Mouse (Mus musculus): Measurements from ENCODE around the gene Erich3.

- no peak for TF ChIP-seq USF1 (IDR thresholded peaks at IDR 0.05; ENCODE audit: low read depth, low read length)
- TF ChIP-seq POLR2A (IDR thresholded peaks at IDR 0.05; ENCODE audit: control insufficient read depth in 1 of 2, insufficient read depth in 1 of 2, low read depth in 1 of 2, low read length in 2 of 2, poor library complexity in 1 of 2) = no peak
Measured at GRCm38 (mm10) chr3:154670584-154670983, 6.9 kb downstream of the Erich3 start.

Data from MEL (cell line).